Mouse (Mus musculus): ENCODE measurements around the gene Chd3. TPM values are rescaled to one million over a fixed set of nuclear protein-coding genes. Genes with fewer than 3 reads are reported as not detected.
A peak's percentile ranks its signal among the peaks of the same experiment; 100 is the strongest.

Chd3 gene
- polyA plus RNA-seq, 1 experiment = 146 TPM

- TF ChIP-seq POLR2A (IDR thresholded peaks at IDR 0.05; ENCODE audit: low read depth, low read length) = no peak
- TF ChIP-seq CTCF (IDR thresholded peaks at IDR 0.05; ENCODE audit: extremely low read depth, insufficient read depth, insufficient read length, insufficient replicate concordance) = no peak
- Histone ChIP-seq H3K36me3 (ENCODE audit: control insufficient read depth, insufficient read depth, low read length) (no peaks in the 10 kb centered on the region), H3K4me3 (ENCODE audit: extremely low read depth, insufficient read depth, insufficient read length) (no peak overlapping the region), H3K27ac (ENCODE audit: insufficient read depth, low read length) (no peak overlapping the region), H3K27me3 (ENCODE audit: control insufficient read depth, insufficient read depth, low read length) (peaks cover 7% of the 10 kb centered on the region), H3K4me1 (ENCODE audit: control insufficient read depth, insufficient read depth, insufficient read length) (peaks cover 17% of the 10 kb centered on the region)
- WGBS = 90% methylated on average over 6 of the region's 6 CpGs
- DNase-seq (ENCODE audit: low read depth in 1 of 2, low spot score in 2 of 2) = no peak
Observed at GRCm38 (mm10) chr11:69328517-69328916, 40.7 kb downstream of the Chd3 start.

GRCm38 (mm10) chr11:69327648-69328047, 41.6 kb downstream of the Chd3 start:
- Histone ChIP-seq H3K4me3 (ENCODE audit: extremely low read depth, insufficient read depth, insufficient read length) (no peak overlapping the region), H3K27ac (ENCODE audit: insufficient read depth, low read length) (no peak overlapping the region), H3K36me3 (ENCODE audit: control insufficient read depth, insufficient read depth, low read length) (no peaks in the 10 kb centered on the region), H3K27me3 (ENCODE audit: control insufficient read depth, insufficient read depth, low read length) (peaks cover 7% of the 10 kb centered on the region), H3K4me1 (ENCODE audit: control insufficient read depth, insufficient read depth, insufficient read length) (peaks cover 17% of the 10 kb centered on the region)
- WGBS = 42% methylated on average over 6 of the region's 6 CpGs
- TF ChIP-seq POLR2A (IDR thresholded peaks at IDR 0.05; ENCODE audit: low read depth, low read length) = no peak
- TF ChIP-seq CTCF (IDR thresholded peaks at IDR 0.05; ENCODE audit: extremely low read depth, insufficient read depth, insufficient read length, insufficient replicate concordance) = no peak
- DNase-seq (ENCODE audit: low read depth in 1 of 2, low spot score in 2 of 2) = no peak

GRCm38 (mm10) chr11:69327157-69327442, 42.1 kb downstream of the Chd3 start:
- DNase-seq (ENCODE audit: low read depth in 1 of 2, low spot score in 2 of 2) = no peak
- 43% methylated on average over 9 of the region's 9 CpGs for WGBS
- no peak for TF ChIP-seq CTCF (IDR thresholded peaks at IDR 0.05; ENCODE audit: extremely low read depth, insufficient read depth, insufficient read length, insufficient replicate concordance)
- TF ChIP-seq POLR2A (IDR thresholded peaks at IDR 0.05; ENCODE audit: low read depth, low read length) = no peak
- H3K36me3 ChIP-seq (ENCODE audit: control insufficient read depth, insufficient read depth, low read length) = no peaks in the 10 kb centered on the region
- H3K4me1 ChIP-seq (ENCODE audit: control insufficient read depth, insufficient read depth, insufficient read length) = peaks cover 14% of the 10 kb centered on the region
- no peak overlapping the region for H3K27ac ChIP-seq (ENCODE audit: insufficient read depth, low read length)
- H3K4me3 ChIP-seq (ENCODE audit: extremely low read depth, insufficient read depth, insufficient read length) = no peak overlapping the region
- H3K27me3 ChIP-seq (ENCODE audit: control insufficient read depth, insufficient read depth, low read length) = peaks cover 7% of the 10 kb centered on the region

- WGBS = 4% methylated on average over 45 of the region's 45 CpGs
- DNase-seq (ENCODE audit: low read depth in 1 of 2, low spot score in 2 of 2) = peak in 1 of 2 experiments; percentile 32
- Histone ChIP-seq H3K27ac (ENCODE audit: insufficient read depth, low read length) (no peak overlapping the region), H3K27me3 (ENCODE audit: control insufficient read depth, insufficient read depth, low read length) (peaks cover 7% of the 10 kb centered on the region), H3K4me3 (ENCODE audit: extremely low read depth, insufficient read depth, insufficient read length) (peak overlapping the region; percentile 59), H3K36me3 (ENCODE audit: control insufficient read depth, insufficient read depth, low read length) (no peaks in the 10 kb centered on the region), H3K4me1 (ENCODE audit: control insufficient read depth, insufficient read depth, insufficient read length) (peaks cover 14% of the 10 kb centered on the region)
- no peak for TF ChIP-seq CTCF (IDR thresholded peaks at IDR 0.05; ENCODE audit: extremely low read depth, insufficient read depth, insufficient read length, insufficient replicate concordance)
Observed at GRCm38 (mm10) chr11:69326408-69327156, 42.6 kb downstream of the Chd3 start.

- Histone ChIP-seq H3K36me3 (ENCODE audit: control insufficient read depth, insufficient read depth, low read length) (no peaks in the 10 kb centered on the region), H3K27me3 (ENCODE audit: control insufficient read depth, insufficient read depth, low read length) (peaks cover 7% of the 10 kb centered on the region), H3K27ac (ENCODE audit: insufficient read depth, low read length) (peak within 1 kb of the TSS; percentile 66), H3K4me3 (ENCODE audit: extremely low read depth, insufficient read depth, insufficient read length) (peak within 1 kb of the TSS; percentile 59), H3K4me1 (ENCODE audit: control insufficient read depth, insufficient read depth, insufficient read length) (peaks cover 14% of the 10 kb centered on the region)
- TF ChIP-seq CTCF (IDR thresholded peaks at IDR 0.05; ENCODE audit: extremely low read depth, insufficient read depth, insufficient read length, insufficient replicate concordance) (no peak), POLR2A (IDR thresholded peaks at IDR 0.05; ENCODE audit: low read depth, low read length) (peak; percentile 3; the same call in 1 of the 2 replicates)
- DNase-seq (ENCODE audit: low read depth in 1 of 2, low spot score in 2 of 2) = peak; percentile 77 to 88
- WGBS = 9% methylated on average over 26 of the region's 26 CpGs
Observed at GRCm38 (mm10) chr11:69325628-69326407, 43.4 kb downstream of the Chd3 start, which contains the start of gene Kcnab3. Gene Kcnab3, plus strand, starts transcription at chr11:69326258.

GRCm38 (mm10) chr11:69324749-69325148, 44.5 kb downstream of the Chd3 start:
- Histone ChIP-seq H3K36me3 (ENCODE audit: control insufficient read depth, insufficient read depth, low read length) (no peaks in the 10 kb centered on the region), H3K4me1 (ENCODE audit: control insufficient read depth, insufficient read depth, insufficient read length) (peaks cover 14% of the 10 kb centered on the region), H3K4me3 (ENCODE audit: extremely low read depth, insufficient read depth, insufficient read length) (no peak overlapping the region), H3K27me3 (ENCODE audit: control insufficient read depth, insufficient read depth, low read length) (peaks cover 7% of the 10 kb centered on the region), H3K27ac (ENCODE audit: insufficient read depth, low read length) (no peak overlapping the region)
- DNase-seq (ENCODE audit: low read depth in 1 of 2, low spot score in 2 of 2) = no peak
- TF ChIP-seq CTCF (IDR thresholded peaks at IDR 0.05; ENCODE audit: extremely low read depth, insufficient read depth, insufficient read length, insufficient replicate concordance) (no peak), POLR2A (IDR thresholded peaks at IDR 0.05; ENCODE audit: low read depth, low read length) (no peak)
- 93% methylated on average over 6 of the region's 6 CpGs for WGBS
